Mouse (Mus musculus) lung, embryonic 14.5 days (tissue): ENCODE results near the gene Mctp1. TPM values are rescaled to one million over a fixed set of nuclear protein-coding genes. Genes with fewer than 3 reads are reported as not detected.
"Not testable (repeated sequence)": the region's sequence is repeated elsewhere in the genome, so short reads cannot be mapped to it uniquely, and the experiment has no call there.

ENCODE experiments used
- ATAC-seq: fragments of 200-750 bp; cut with Nextera tagmentation; 2 replicates; pipeline ENCODE4 v1.8.0; 2017; ENCODE audit warnings: mild to moderate bottlenecking, moderate TSS enrichment, moderate library complexity; ENCODE audit not compliant: insufficient read depth
- DNase-seq: peaks from one replicate; pipeline ENCODE4 v3.0.0-alpha.2; 2015
- H3K27ac ChIP-seq: fragments of 300-500 bp; sonication (generic); 2 replicates; pipeline ENCODE4 v1.5.1; 2014; ENCODE audit warnings: low read depth, mild to moderate bottlenecking, moderate library complexity
- H3K27me3 ChIP-seq: fragments of 300-500 bp; sonication (generic); 2 replicates; pipeline ENCODE4 v1.6.1; 2014; ENCODE audit warnings: low read length, control low read depth; ENCODE audit not compliant: insufficient read depth
- H3K36me3 ChIP-seq: fragments of 300-500 bp; sonication (generic); 2 replicates; pipeline ENCODE4 v1.6.1; 2014; ENCODE audit warnings: control low read depth; ENCODE audit not compliant: insufficient read depth
- H3K4me1 ChIP-seq: fragments of 300-500 bp; sonication (generic); 2 replicates; pipeline ENCODE4 v1.6.1; 2014; ENCODE audit warnings: antibody characterized with exemption, control low read depth; ENCODE audit not compliant: insufficient read depth
- H3K4me2 ChIP-seq: fragments of 300-500 bp; sonication (generic); 2 replicates; pipeline ENCODE4 v1.6.1; 2014; ENCODE audit warnings: mild to moderate bottlenecking
- H3K4me3 ChIP-seq: fragments of 300-500 bp; sonication (generic); 2 replicates; pipeline ENCODE4 v1.5.1; 2014; ENCODE audit warnings: low read depth, low read length
- H3K9ac ChIP-seq: fragments of 300-500 bp; sonication (generic); 2 replicates; pipeline ENCODE4 v1.6.1; 2014
- H3K9me3 ChIP-seq: fragments of 300-500 bp; sonication (generic); 2 replicates; pipeline ENCODE4 v1.6.1; 2016; ENCODE audit warnings: low read depth, low read length, control low read depth
- CTCF ChIP-seq: IDR thresholded peaks from 2 replicates; pipeline ENCODE4 v1.5.1; 2016; ENCODE audit warnings: antibody characterized with exemption, low read depth
- WGBS: fragments of 180-500 bp; shearing (Covaris S2); extraction: QIAGEN DNeasy Blood & Tissue Kit; methylation state at CpG from one replicate; pipeline ENCODE4 v1.1.7; 2014; 5-methylcytosine and 5-hydroxymethylcytosine counted together
- polyA plus RNA-seq: library from polyadenylated mRNA; unstranded; fragments of >200 nt; fragmentation: Nextera tagmentation; extraction: Ambion mirVana; gene quantifications from 2 replicates; pipeline ENCODE4 v1.2.1, GENCODE M21; 2014

The Mctp1 gene
- polyA plus RNA-seq, 1 experiment from 2014 or later, result 0.82 TPM

DNA sequence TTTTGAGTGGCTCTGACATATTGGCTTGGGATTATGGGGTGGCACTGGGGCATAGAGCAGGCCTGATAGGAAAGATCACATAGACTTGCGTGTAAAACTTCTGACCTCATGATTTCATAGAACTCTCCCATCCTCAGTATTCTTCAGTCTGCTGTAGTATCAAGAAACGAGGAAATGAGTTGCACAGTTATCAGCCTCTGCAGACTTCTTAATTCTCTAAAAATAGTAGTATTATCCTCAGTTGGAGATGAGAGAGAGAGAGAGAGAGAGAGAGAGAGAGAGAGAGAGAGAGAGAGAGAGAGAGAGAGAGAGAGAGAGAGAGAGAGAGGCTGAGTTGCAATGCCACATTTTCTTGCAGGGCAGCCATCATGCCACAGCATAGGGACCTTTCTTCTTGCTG is 45.6 kb downstream of the Mctp1 start:
- Histone ChIP-seq H3K4me2 (no peak overlapping the region), H3K27me3 (no peaks in the 10 kb centered on the region), H3K27ac (no peak overlapping the region), H3K36me3 (no peaks in the 10 kb centered on the region), H3K4me1 (no peaks in the 10 kb centered on the region), H3K4me3 (no peak overlapping the region), H3K9me3 (no peaks in the 10 kb centered on the region), H3K9ac (no peak overlapping the region)
- no peak for TF ChIP-seq CTCF
- no peak for ATAC-seq
- WGBS, result 66% methylated on average over 2 of the region's 2 CpGs
- no peak for DNase-seq

DNA sequence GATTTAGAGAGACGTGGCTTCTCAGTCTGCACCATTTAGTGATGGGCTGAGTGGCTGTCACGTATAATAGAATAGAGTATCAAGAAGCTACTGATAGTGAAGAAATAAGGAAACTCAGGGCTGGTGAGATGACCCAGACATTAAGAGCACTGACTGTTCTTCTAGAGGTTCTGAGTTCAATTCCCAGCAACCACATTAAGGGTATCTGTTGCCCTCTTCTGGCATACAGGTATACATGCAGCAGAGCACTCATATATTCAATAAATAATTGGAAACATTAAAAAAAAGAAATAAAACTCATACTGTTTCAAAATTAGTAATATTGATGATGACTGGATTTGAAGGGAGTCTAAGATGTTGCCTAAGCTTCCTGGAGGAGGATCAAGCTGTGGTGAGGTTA is 47.6 kb downstream of the Mctp1 start:
- H3K4me3 ChIP-seq, result no peak overlapping the region
- H3K9me3 ChIP-seq, result no peaks in the 10 kb centered on the region
- TF ChIP-seq CTCF, result no peak
- H3K4me2 ChIP-seq, result no peak overlapping the region
- no peak overlapping the region for H3K27ac ChIP-seq
- no peaks in the 10 kb centered on the region for H3K27me3 ChIP-seq
- H3K9ac ChIP-seq, result no peak overlapping the region
- DNase-seq (no peak), ATAC-seq (no peak)
- H3K36me3 ChIP-seq, result no peaks in the 10 kb centered on the region
- 85% methylated on average over 2 of the region's 2 CpGs for WGBS
- no peaks in the 10 kb centered on the region for H3K4me1 ChIP-seq

DNA sequence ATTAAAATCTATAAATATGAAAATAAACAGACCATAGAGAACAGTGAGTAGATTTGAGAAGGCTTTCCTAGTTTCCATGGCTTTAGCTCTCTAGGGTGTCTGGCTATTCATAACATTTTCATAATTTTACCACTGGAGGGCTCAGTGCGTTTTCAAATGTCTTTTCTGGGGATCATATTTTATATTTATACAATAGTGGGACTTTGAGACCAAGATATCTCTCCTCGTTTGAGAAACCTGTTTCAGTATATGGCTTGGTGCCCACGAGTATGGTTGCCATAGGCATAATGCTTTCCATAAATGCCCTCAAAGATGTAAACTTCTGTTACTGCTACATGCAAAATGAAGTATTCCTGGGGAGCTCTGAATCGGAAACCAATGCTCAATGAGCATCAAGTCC is 49.1 kb downstream of the Mctp1 start:
- Histone ChIP-seq H3K4me3 (no peak overlapping the region), H3K9ac (no peak overlapping the region), H3K27ac (no peak overlapping the region), H3K36me3 (no peaks in the 10 kb centered on the region), H3K4me2 (no peak overlapping the region), H3K9me3 (no peaks in the 10 kb centered on the region), H3K4me1 (no peaks in the 10 kb centered on the region), H3K27me3 (no peaks in the 10 kb centered on the region)
- ATAC-seq (no peak), DNase-seq (peak; percentile 2)
- 68% methylated on average over 4 of the region's 4 CpGs for WGBS
- TF ChIP-seq CTCF, result no peak

DNA sequence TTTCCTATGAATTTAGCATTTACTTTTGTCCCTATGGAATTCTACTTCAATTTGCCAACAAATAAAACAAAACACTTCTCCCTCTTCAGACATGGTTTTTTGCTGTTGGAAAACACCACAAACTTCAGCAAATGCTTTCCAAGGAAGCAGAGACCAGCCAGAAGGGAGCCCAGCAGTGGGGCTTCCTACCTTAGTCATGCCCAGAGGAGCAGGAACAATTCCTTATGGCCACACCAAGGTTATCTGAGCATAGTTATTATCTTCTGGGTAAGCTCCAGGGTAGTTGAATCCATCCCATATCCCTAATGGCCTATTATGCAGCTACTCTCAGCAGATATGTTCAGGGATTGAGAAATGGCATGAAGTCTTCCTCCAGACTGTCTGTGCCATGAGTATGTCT is 52.1 kb downstream of the Mctp1 start:
- DNase-seq (no peak), ATAC-seq (no peak)
- Histone ChIP-seq H3K9me3 (no peaks in the 10 kb centered on the region), H3K9ac (no peak overlapping the region), H3K27ac (no peak overlapping the region), H3K27me3 (no peaks in the 10 kb centered on the region), H3K4me2 (no peak overlapping the region), H3K36me3 (no peaks in the 10 kb centered on the region), H3K4me1 (no peaks in the 10 kb centered on the region), H3K4me3 (no peak overlapping the region)
- TF ChIP-seq CTCF, result no peak

DNA sequence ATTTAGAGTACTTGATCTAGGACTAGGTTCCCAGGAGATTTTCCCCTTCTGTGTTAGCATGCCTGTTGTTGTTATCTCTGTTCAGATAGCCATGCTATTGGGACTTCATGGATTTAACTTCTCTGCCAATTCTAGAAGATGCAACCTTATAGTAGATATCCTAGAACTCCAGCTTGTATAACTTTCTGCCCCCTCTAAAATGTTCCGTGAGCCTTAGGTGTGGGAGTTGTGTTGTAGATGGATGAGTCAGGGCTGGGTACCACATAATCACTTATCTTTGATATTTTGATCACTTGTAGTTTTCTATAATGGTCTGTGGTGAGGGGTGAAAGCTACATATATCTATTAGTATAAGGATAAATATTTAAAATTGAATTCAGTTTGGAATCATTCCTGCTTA is 54.4 kb downstream of the Mctp1 start:
- no peak overlapping the region for H3K4me3 ChIP-seq
- H3K27me3 ChIP-seq, result no peaks in the 10 kb centered on the region
- no peak for ATAC-seq
- no peaks in the 10 kb centered on the region for H3K9me3 ChIP-seq
- DNase-seq, result no peak
- no peaks in the 10 kb centered on the region for H3K4me1 ChIP-seq
- no peak for TF ChIP-seq CTCF
- WGBS, result 82% methylated on average over 1 of the region's 1 CpGs
- no peaks in the 10 kb centered on the region for H3K36me3 ChIP-seq
- H3K27ac ChIP-seq, result no peak overlapping the region
- H3K4me2 ChIP-seq, result no peak overlapping the region
- H3K9ac ChIP-seq, result no peak overlapping the region

DNA sequence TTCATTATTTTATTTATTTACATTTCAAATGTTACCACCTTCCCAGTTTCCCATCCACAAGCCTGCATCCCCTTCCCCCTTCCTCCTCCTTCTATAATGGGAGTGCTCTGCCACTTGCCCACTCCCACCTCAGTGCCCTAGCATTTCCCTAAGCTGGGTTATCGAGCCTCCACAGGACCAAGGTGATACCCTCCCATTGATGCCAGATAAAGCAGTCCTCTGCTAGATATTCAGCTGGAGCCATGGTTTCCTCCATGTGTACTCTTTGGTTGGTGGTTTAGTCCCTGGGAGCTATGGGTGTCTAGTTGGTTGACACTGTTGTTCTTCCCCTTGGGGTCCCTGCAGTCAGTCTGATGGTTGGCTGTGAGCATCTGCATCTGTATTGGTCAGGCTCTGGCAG is 61.7 kb downstream of the Mctp1 start:
- ATAC-seq (no peak), DNase-seq (no peak)
- Histone ChIP-seq H3K4me2 (no peak overlapping the region), H3K27me3 (no peaks in the 10 kb centered on the region), H3K36me3 (no peaks in the 10 kb centered on the region), H3K4me1 (no peaks in the 10 kb centered on the region), H3K4me3 (no peak overlapping the region), H3K9ac (no peak overlapping the region), H3K27ac (no peak overlapping the region), H3K9me3 (no peaks in the 10 kb centered on the region)
- WGBS, result 59% methylated on average over 1 of the region's 1 CpGs
- no peak for TF ChIP-seq CTCF

DNA sequence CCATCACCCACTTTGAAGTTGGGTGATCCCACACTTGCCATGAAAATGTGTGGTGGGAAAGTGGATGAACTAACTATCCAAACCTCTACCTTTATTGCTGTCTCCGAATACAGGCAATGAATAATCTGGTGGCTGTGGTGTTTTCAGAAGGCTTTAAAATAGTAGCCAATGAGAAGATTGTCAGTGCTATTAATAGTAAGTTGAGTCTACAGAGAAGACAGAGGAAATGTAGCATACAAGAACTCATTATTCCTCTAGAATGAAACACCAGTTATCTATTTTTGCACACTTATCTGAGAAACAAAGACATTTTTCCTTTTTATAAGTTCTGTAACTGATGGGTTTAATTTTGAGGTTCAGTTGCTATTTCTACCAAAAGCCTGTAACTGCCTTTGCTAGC is 63.2 kb downstream of the Mctp1 start:
- H3K27ac ChIP-seq, result no peak overlapping the region
- H3K9me3 ChIP-seq, result no peaks in the 10 kb centered on the region
- H3K27me3 ChIP-seq, result no peaks in the 10 kb centered on the region
- no peaks in the 10 kb centered on the region for H3K36me3 ChIP-seq
- H3K4me2 ChIP-seq, result no peak overlapping the region
- no peak for TF ChIP-seq CTCF
- no peak overlapping the region for H3K9ac ChIP-seq
- no peak for DNase-seq
- ATAC-seq, result no peak
- WGBS, result 68% methylated on average over 1 of the region's 1 CpGs
- no peaks in the 10 kb centered on the region for H3K4me1 ChIP-seq
- H3K4me3 ChIP-seq, result no peak overlapping the region

DNA sequence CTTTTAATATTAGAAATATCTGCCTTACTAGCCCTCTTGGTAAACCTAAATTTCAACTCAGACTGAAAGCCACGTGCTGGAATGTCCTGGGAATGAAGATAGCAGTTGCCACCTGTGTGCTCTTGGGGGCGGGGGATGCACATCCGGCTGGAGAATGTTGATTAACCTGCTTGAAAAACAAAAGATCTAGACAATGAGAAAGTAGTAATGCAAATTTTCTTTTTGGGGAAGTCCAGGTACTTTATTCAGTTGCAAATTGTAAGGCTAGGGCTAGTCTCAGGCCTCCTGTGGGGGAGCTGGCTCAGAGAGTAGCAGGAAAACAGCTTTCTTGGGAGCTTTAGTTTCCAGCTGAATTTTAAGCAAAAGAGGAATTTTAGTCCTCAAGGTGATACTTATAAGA is 67.2 kb downstream of the Mctp1 start:
- WGBS, result 63% methylated on average over 3 of the region's 3 CpGs
- not testable (repeated sequence) for H3K4me2 ChIP-seq, H3K9ac ChIP-seq, H3K27ac ChIP-seq, ATAC-seq, H3K27me3 ChIP-seq, H3K4me1 ChIP-seq, DNase-seq, H3K4me3 ChIP-seq, H3K9me3 ChIP-seq, H3K36me3 ChIP-seq
